Mouse (Mus musculus): ENCODE measurements around the gene Cyb561d2. TPM values are rescaled to one million over a fixed set of nuclear protein-coding genes. Genes with fewer than 3 reads are reported as not detected.

The Cyb561d2 gene
- total and polyA plus RNA-seq, 3 experiments = 11.7 to 23.1 TPM; not detected in 1

- ATAC-seq (ENCODE audit: extremely low read depth, insufficient number of reproducible peaks, low FRiP score, poor library complexity, severe bottlenecking) (no peak), DNase-seq (ENCODE audit: low spot score) (no peak)
- Histone ChIP-seq H3K9me3 (replicated peaks) (no peaks in the 10 kb centered on the region), H3K27me3 (ENCODE audit: insufficient read depth, low read length) (no peaks in the 10 kb centered on the region), H3K4me1 (ENCODE audit: insufficient read depth, low read depth, low read length) (peaks cover 84% of the 10 kb centered on the region), H3K36me3 (replicated peaks) (peaks cover 69% of the 10 kb centered on the region), H3K4me3 (ENCODE audit: low read depth, low read length) (peak overlapping the region; percentile 50; the same call in 1 of the 2 replicates)
- no peak for TF ChIP-seq GATA1 (IDR thresholded peaks at IDR 0.05; ENCODE audit: borderline replicate concordance, low read length)
- no peak for TF ChIP-seq POLR2AphosphoS5 (IDR thresholded peaks at IDR 0.05; ENCODE audit: insufficient replicate concordance, low read depth, low read length)
- no peak for TF ChIP-seq CTCF (IDR thresholded peaks at IDR 0.05; ENCODE audit: low read depth, low read length)
- TF ChIP-seq GATA2 (IDR thresholded peaks at IDR 0.05; ENCODE audit: borderline replicate concordance, low read depth, low read length) = no peak
- TF ChIP-seq TAL1 (conservative IDR thresholded peaks at IDR 0.05; ENCODE audit: low read depth, low read length) = no peak
Observed at GRCm38 (mm10) chr9:107586504-107586903, 44.5 kb upstream of the Cyb561d2 start.

DNA sequence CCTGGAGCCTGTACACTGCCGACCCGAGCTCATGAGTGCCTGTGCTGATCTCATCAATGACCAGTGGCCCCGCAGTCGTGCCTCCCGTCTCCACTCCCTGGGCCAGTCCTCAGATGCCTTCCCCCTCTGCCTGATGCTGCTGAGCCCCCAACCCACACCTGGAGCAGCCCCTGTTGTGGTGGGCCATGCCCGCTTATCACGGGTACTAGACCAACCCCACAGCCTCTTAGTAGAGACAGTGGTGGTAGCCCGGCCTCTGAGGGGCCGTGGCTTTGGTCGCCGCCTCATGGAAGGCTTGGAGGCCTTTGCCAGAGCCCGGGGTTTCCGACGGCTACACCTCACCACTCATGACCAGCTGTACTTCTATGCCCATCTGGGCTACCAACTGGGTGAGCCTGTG, 41.2 kb upstream of the Cyb561d2 start:
- TF ChIP-seq GATA1 (IDR thresholded peaks at IDR 0.05; ENCODE audit: borderline replicate concordance, low read length) (no peak), CTCF (IDR thresholded peaks at IDR 0.05; ENCODE audit: low read depth, low read length) (no peak), POLR2AphosphoS5 (IDR thresholded peaks at IDR 0.05; ENCODE audit: insufficient replicate concordance, low read depth, low read length) (no peak), GATA2 (IDR thresholded peaks at IDR 0.05; ENCODE audit: borderline replicate concordance, low read depth, low read length) (no peak), TAL1 (conservative IDR thresholded peaks at IDR 0.05; ENCODE audit: low read depth, low read length) (no peak)
- DNase-seq (ENCODE audit: low spot score) (no peak), ATAC-seq (ENCODE audit: extremely low read depth, insufficient number of reproducible peaks, low FRiP score, poor library complexity, severe bottlenecking) (no peak)
- Histone ChIP-seq H3K4me3 (ENCODE audit: low read depth, low read length) (peak overlapping the region; percentile 83; the same call in 1 of the 2 replicates), H3K9me3 (replicated peaks) (no peaks in the 10 kb centered on the region), H3K27me3 (ENCODE audit: insufficient read depth, low read length) (no peaks in the 10 kb centered on the region), H3K36me3 (replicated peaks) (peaks cover 52% of the 10 kb centered on the region), H3K4me1 (ENCODE audit: insufficient read depth, low read depth, low read length) (peaks cover 82% of the 10 kb centered on the region)

- ATAC-seq (ENCODE audit: extremely low read depth, insufficient number of reproducible peaks, low FRiP score, poor library complexity, severe bottlenecking) (no peak), DNase-seq (ENCODE audit: low spot score) (no peak)
- Histone ChIP-seq H3K27me3 (ENCODE audit: insufficient read depth, low read length) (no peaks in the 10 kb centered on the region), H3K4me3 (ENCODE audit: low read depth, low read length) (peak overlapping the region; percentile 83; the same call in 1 of the 2 replicates), H3K4me1 (ENCODE audit: insufficient read depth, low read depth, low read length) (peaks cover 84% of the 10 kb centered on the region), H3K9me3 (replicated peaks) (no peaks in the 10 kb centered on the region), H3K36me3 (replicated peaks) (peaks cover 57% of the 10 kb centered on the region)
- TF ChIP-seq CTCF (IDR thresholded peaks at IDR 0.05; ENCODE audit: low read depth, low read length) (no peak), TAL1 (conservative IDR thresholded peaks at IDR 0.05; ENCODE audit: low read depth, low read length) (no peak), POLR2AphosphoS5 (IDR thresholded peaks at IDR 0.05; ENCODE audit: insufficient replicate concordance, low read depth, low read length) (no peak), GATA1 (IDR thresholded peaks at IDR 0.05; ENCODE audit: borderline replicate concordance, low read length) (no peak), GATA2 (IDR thresholded peaks at IDR 0.05; ENCODE audit: borderline replicate concordance, low read depth, low read length) (no peak)
Observed at GRCm38 (mm10) chr9:107582509-107583062, 40.6 kb upstream of the Cyb561d2 start.

GRCm38 (mm10) chr9:107581584-107581983, 39.6 kb upstream of the Cyb561d2 start:
- Histone ChIP-seq H3K4me1 (ENCODE audit: insufficient read depth, low read depth, low read length) (peaks cover 92% of the 10 kb centered on the region), H3K27me3 (ENCODE audit: insufficient read depth, low read length) (no peaks in the 10 kb centered on the region), H3K36me3 (replicated peaks) (peaks cover 57% of the 10 kb centered on the region), H3K4me3 (ENCODE audit: low read depth, low read length) (peak overlapping the region; percentile 83), H3K9me3 (replicated peaks) (no peaks in the 10 kb centered on the region)
- no peak for ATAC-seq (ENCODE audit: extremely low read depth, insufficient number of reproducible peaks, low FRiP score, poor library complexity, severe bottlenecking)
- no peak for DNase-seq (ENCODE audit: low spot score)
- TF ChIP-seq GATA1 (IDR thresholded peaks at IDR 0.05; ENCODE audit: borderline replicate concordance, low read length) (no peak), TAL1 (conservative IDR thresholded peaks at IDR 0.05; ENCODE audit: low read depth, low read length) (no peak), POLR2AphosphoS5 (IDR thresholded peaks at IDR 0.05; ENCODE audit: insufficient replicate concordance, low read depth, low read length) (no peak), GATA2 (IDR thresholded peaks at IDR 0.05; ENCODE audit: borderline replicate concordance, low read depth, low read length) (no peak), CTCF (IDR thresholded peaks at IDR 0.05; ENCODE audit: low read depth, low read length) (no peak)

GRCm38 (mm10) chr9:107580501-107581317, 38.7 kb upstream of the Cyb561d2 start, which contains the start of gene Hyal3:
TSS of gene Hyal3 (plus strand) at chr9:107580818.
- H3K36me3 ChIP-seq (replicated peaks) = peaks cover 53% of the 10 kb centered on the region
- DNase-seq (ENCODE audit: low spot score) (peak; percentile 73), ATAC-seq (ENCODE audit: extremely low read depth, insufficient number of reproducible peaks, low FRiP score, poor library complexity, severe bottlenecking) (peak; percentile 81)
- TF ChIP-seq CTCF (IDR thresholded peaks at IDR 0.05; ENCODE audit: low read depth, low read length) (no peak), TAL1 (conservative IDR thresholded peaks at IDR 0.05; ENCODE audit: low read depth, low read length) (no peak), POLR2AphosphoS5 (IDR thresholded peaks at IDR 0.05; ENCODE audit: insufficient replicate concordance, low read depth, low read length) (no peak), GATA1 (IDR thresholded peaks at IDR 0.05; ENCODE audit: borderline replicate concordance, low read length) (no peak), GATA2 (IDR thresholded peaks at IDR 0.05; ENCODE audit: borderline replicate concordance, low read depth, low read length) (no peak)
- no peaks in the 10 kb centered on the region for H3K9me3 ChIP-seq (replicated peaks)
- H3K4me3 ChIP-seq (ENCODE audit: low read depth, low read length) = peak within 1 kb of the TSS; percentile 83
- H3K4me1 ChIP-seq (ENCODE audit: insufficient read depth, low read depth, low read length) = peaks cover 91% of the 10 kb centered on the region
- no peaks in the 10 kb centered on the region for H3K27me3 ChIP-seq (ENCODE audit: insufficient read depth, low read length)

Measured in G1E (cell line).